9 mouse cellular contexts compared by ENCODE assay signal in the genomic region with DNA sequence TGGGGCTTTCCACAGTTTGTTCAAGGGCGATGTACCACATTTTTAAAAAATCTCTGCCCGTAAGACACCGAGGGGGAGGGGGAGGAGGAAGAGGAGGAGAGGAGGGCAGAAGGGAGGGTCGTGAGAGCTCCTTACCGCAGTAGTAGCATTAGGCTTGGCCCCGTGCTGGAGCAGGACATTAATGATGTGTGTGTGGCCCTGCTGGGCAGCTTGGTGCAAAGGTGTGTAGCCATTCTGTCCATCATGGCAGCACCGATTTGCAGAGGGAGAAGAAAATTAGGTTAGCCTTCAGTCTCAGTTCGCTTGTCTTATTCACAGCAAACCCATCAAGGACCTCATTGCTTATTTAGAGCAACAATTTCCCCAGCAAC.
DNase-seq lines count a peak whose midpoint lies in the region; ATAC-seq and TF ChIP-seq lines count a peak whose summit lies in the region.
"Had no signal": no experiment of that assay in that cellular context is flagged by ENCODE, and none has a peak within 500 bp of the region (broad histone marks: within the 10 kb centered on the region; RNA-seq: fewer than 3 reads in every experiment).

No protein-coding gene starts in this region.

- DNase-seq in kidney, adult 2 months = no peak
- no peak for DNase-seq in midbrain, postnatal 0 days (ENCODE audit: low spot score)
- DNase-seq in Muller cell, postnatal 12 days (ENCODE audit: inconsistent ontology term) = no peak
- DNase-seq in adrenal gland, adult 2 months = no peak
- no peak for DNase-seq in yolk sac, embryonic 10.5 days (ENCODE audit: low spot score)

- no peaks in the 10 kb centered on the region for H3K36me3 ChIP-seq in kidney, embryonic 14.5 days (ENCODE audit: control insufficient read depth, insufficient read depth, low read length)
- H3K36me3 ChIP-seq in kidney, adult 2 months (ENCODE audit: control insufficient read depth, insufficient read depth, low read length) = no peaks in the 10 kb centered on the region
- no peaks in the 10 kb centered on the region for H3K36me3 ChIP-seq in embryonic facial prominence, embryonic 12.5 days
- H3K36me3 ChIP-seq in hindbrain, embryonic 16.5 days (ENCODE audit: control insufficient read depth, insufficient read depth, low read length) = peaks cover 6% of the 10 kb centered on the region
- peaks cover 12% of the 10 kb centered on the region for H3K36me3 ChIP-seq in midbrain, postnatal 0 days (ENCODE audit: insufficient read depth, low read length)

- H3K9me3 ChIP-seq in kidney, embryonic 14.5 days (ENCODE audit: control insufficient read depth, low read length) = no peaks in the 10 kb centered on the region
- no peaks in the 10 kb centered on the region for H3K9me3 ChIP-seq in embryonic facial prominence, embryonic 12.5 days
- H3K9me3 ChIP-seq in hindbrain, embryonic 16.5 days (ENCODE audit: control insufficient read depth, low read length) = no peaks in the 10 kb centered on the region
- H3K9me3 ChIP-seq in midbrain, postnatal 0 days (ENCODE audit: low read length) = no peaks in the 10 kb centered on the region
- H3K9me3 ChIP-seq: G1E had no signal

- TF ChIP-seq POLR2A in kidney, adult 2 months (IDR thresholded peaks at IDR 0.05; ENCODE audit: low read depth, low read length) = no peak

- H3K4me2 ChIP-seq in kidney, embryonic 14.5 days (replicated peaks; ENCODE audit: low read depth, low read length) = peak overlapping the region; percentile 59
- H3K4me2 ChIP-seq in embryonic facial prominence, embryonic 12.5 days (replicated peaks) = peak overlapping the region; percentile 55
- peak overlapping the region; percentile 46 for H3K4me2 ChIP-seq in hindbrain, embryonic 16.5 days (ENCODE audit: low read length)
- H3K4me2 ChIP-seq in midbrain, postnatal 0 days (ENCODE audit: low read depth, low read length, poor library complexity, severe bottlenecking) = peak overlapping the region; percentile 35

- 8% methylated on average over 7 of the region's 8 CpGs for WGBS in kidney, embryonic 14.5 days
- WGBS in kidney, adult 2 months = 12% methylated on average over 8 of the region's 8 CpGs
- 8% methylated on average over 8 of the region's 8 CpGs for WGBS in embryonic facial prominence, embryonic 12.5 days
- 7% methylated on average over 8 of the region's 8 CpGs for WGBS in hindbrain, embryonic 16.5 days
- 12% methylated on average over 7 of the region's 8 CpGs for WGBS in midbrain, postnatal 0 days

- no peak for TF ChIP-seq CTCF in kidney, adult 2 months (conservative IDR thresholded peaks at IDR 0.05; ENCODE audit: insufficient read depth, insufficient read length, low read depth, low read length)
- TF ChIP-seq CTCF in midbrain, postnatal 0 days (IDR thresholded peaks at IDR 0.05) = no peak

- peak overlapping the region; percentile 42 for H3K9ac ChIP-seq in kidney, embryonic 14.5 days (ENCODE audit: low read depth, low read length)
- no peak overlapping the region for H3K9ac ChIP-seq in embryonic facial prominence, embryonic 12.5 days
- no peak overlapping the region for H3K9ac ChIP-seq in hindbrain, embryonic 16.5 days (ENCODE audit: low read depth, low read length)
- no peak overlapping the region; the same call in 1 of the 2 replicates for H3K9ac ChIP-seq in midbrain, postnatal 0 days (replicated peaks; ENCODE audit: low read length, poor library complexity, severe bottlenecking)

- peaks cover 10% of the 10 kb centered on the region; the same call in 1 of the 2 replicates for H3K4me1 ChIP-seq in kidney, embryonic 14.5 days (ENCODE audit: control insufficient read depth, insufficient read depth, low read length)
- no peaks in the 10 kb centered on the region for H3K4me1 ChIP-seq in kidney, adult 2 months (ENCODE audit: control insufficient read depth, insufficient read depth, low read length)
- H3K4me1 ChIP-seq in embryonic facial prominence, embryonic 12.5 days = peaks cover 14% of the 10 kb centered on the region; the same call in 1 of the 2 replicates
- H3K4me1 ChIP-seq in hindbrain, embryonic 16.5 days (ENCODE audit: control insufficient read depth, insufficient read depth, low read depth, low read length) = peaks cover 24% of the 10 kb centered on the region
- peaks cover 16% of the 10 kb centered on the region; the same call in 1 of the 2 replicates for H3K4me1 ChIP-seq in midbrain, postnatal 0 days (ENCODE audit: insufficient read depth, low read length)

- no peaks in the 10 kb centered on the region for H3K27me3 ChIP-seq in kidney, embryonic 14.5 days (ENCODE audit: control insufficient read depth, insufficient read depth, low read length)
- no peaks in the 10 kb centered on the region for H3K27me3 ChIP-seq in kidney, adult 2 months (replicated peaks; ENCODE audit: control insufficient read depth, insufficient read depth, low read length)
- H3K27me3 ChIP-seq in embryonic facial prominence, embryonic 12.5 days = no peaks in the 10 kb centered on the region
- no peaks in the 10 kb centered on the region for H3K27me3 ChIP-seq in hindbrain, embryonic 16.5 days (replicated peaks; ENCODE audit: control insufficient read depth, insufficient read depth, low read length)
- H3K27me3 ChIP-seq in midbrain, postnatal 0 days (ENCODE audit: insufficient read depth, low read length) = no peaks in the 10 kb centered on the region

- peak; percentile 56 for ATAC-seq in kidney, embryonic 14.5 days (ENCODE audit: low FRiP score, low TSS enrichment)
- ATAC-seq in embryonic facial prominence, embryonic 12.5 days (ENCODE audit: insufficient number of reproducible peaks, insufficient read depth, low FRiP score, low TSS enrichment) = no peak
- peak; percentile 9; the same call in 1 of the 2 replicates for ATAC-seq in hindbrain, embryonic 16.5 days
- ATAC-seq in midbrain, postnatal 0 days (ENCODE audit: low FRiP score) = no peak

- no peak overlapping the region for H3K27ac ChIP-seq in kidney, embryonic 14.5 days (ENCODE audit: low read depth, low read length)
- no peak overlapping the region for H3K27ac ChIP-seq in kidney, adult 2 months (ENCODE audit: insufficient read depth, low read depth, low read length)
- H3K27ac ChIP-seq in embryonic facial prominence, embryonic 12.5 days = peak overlapping the region; percentile 69
- H3K27ac ChIP-seq in hindbrain, embryonic 16.5 days (ENCODE audit: low read depth, low read length) = peak overlapping the region; percentile 82
- peak overlapping the region; percentile 72 for H3K27ac ChIP-seq in midbrain, postnatal 0 days (ENCODE audit: low read depth, low read length)

- H3K4me3 ChIP-seq in kidney, embryonic 14.5 days (ENCODE audit: low read length) = peak overlapping the region; percentile 34; the same call in 1 of the 2 replicates
- no peak overlapping the region for H3K4me3 ChIP-seq in kidney, adult 2 months (ENCODE audit: insufficient read depth, low read depth, low read length)
- peak overlapping the region; percentile 25 for H3K4me3 ChIP-seq in embryonic facial prominence, embryonic 12.5 days
- peak overlapping the region; percentile 30 for H3K4me3 ChIP-seq in hindbrain, embryonic 16.5 days (ENCODE audit: low read length)
- H3K4me3 ChIP-seq in midbrain, postnatal 0 days (ENCODE audit: low read depth, low read length) = no peak overlapping the region

Comparison
In these comparisons a context has a peak if more than half of its experiments do, and no peak if none do; other contexts are left out.
1. H3K4me3 ChIP-seq: peak in kidney, embryonic 14.5 days (single experiment), embryonic facial prominence, embryonic 12.5 days (single experiment) and hindbrain, embryonic 16.5 days (single experiment); none in kidney, adult 2 months (single experiment) and midbrain, postnatal 0 days (single experiment).
2. ATAC-seq: peak in kidney, embryonic 14.5 days (single experiment) and hindbrain, embryonic 16.5 days (single experiment); none in embryonic facial prominence, embryonic 12.5 days (single experiment) and midbrain, postnatal 0 days (single experiment).
3. H3K27ac ChIP-seq: peak in embryonic facial prominence, embryonic 12.5 days (single experiment), hindbrain, embryonic 16.5 days (single experiment) and midbrain, postnatal 0 days (single experiment); none in kidney, embryonic 14.5 days (single experiment) and kidney, adult 2 months (single experiment).
4. Peak in every context shown above with its lines, with median percentiles within 50 percentile points of each other: H3K4me2 ChIP-seq.